Mouse (Mus musculus) myocyte (in vitro differentiated cells): Measurements from ENCODE around the gene Wdr62. TPM values are rescaled to one million over a fixed set of nuclear protein-coding genes. Genes with fewer than 3 reads are reported as not detected.
A peak's percentile ranks its signal among the peaks of the same experiment; 100 is the strongest.

ENCODE experiments used
- H3K27me3 ChIP-seq: one replicate; pipeline ENCODE4 v1.6.1; 2011; ENCODE audit not compliant: control insufficient read depth, insufficient read depth, insufficient read length
- H3K36me3 ChIP-seq: one replicate; pipeline ENCODE4 v1.6.1; 2011; ENCODE audit not compliant: control insufficient read depth, insufficient read depth
- H3K4me2 ChIP-seq: one replicate; pipeline ENCODE4 v1.6.1; 2011; ENCODE audit warnings: low read depth, control low read depth
- H3K4me3 ChIP-seq: one replicate; pipeline ENCODE4 v1.5.1; 2011; ENCODE audit warnings: mild to moderate bottlenecking, control low read depth, moderate library complexity
- H3K79me2 ChIP-seq: one replicate; pipeline ENCODE4 v1.6.1; 2011; ENCODE audit not compliant: control insufficient read depth, insufficient read depth
- H3ac ChIP-seq: one replicate; pipeline ENCODE4 v1.6.1; 2011; ENCODE audit not compliant: control insufficient read depth, insufficient read length
- CEBPB ChIP-seq: IDR thresholded peaks from 2 replicates; pipeline ENCODE4 v1.6.1; 2011; ENCODE audit warnings: mild to moderate bottlenecking, moderate library complexity; ENCODE audit not compliant: poor library complexity, insufficient read depth, severe bottlenecking
- E2F4 ChIP-seq: IDR thresholded peaks from one replicate; pipeline ENCODE4 v1.6.1; 2011; ENCODE audit warnings: mild to moderate bottlenecking, control low read depth, moderate library complexity; ENCODE audit not compliant: insufficient read depth
- MAX ChIP-seq: IDR thresholded peaks from one replicate; pipeline ENCODE4 v1.6.1; 2011; ENCODE audit warnings: low read depth, mild to moderate bottlenecking, control low read depth
- MYOD1 ChIP-seq, 3 experiments: IDR thresholded peaks; one replicate each; pipeline ENCODE4 v1.6.1; 2011; ENCODE audit warnings: control low read depth in 2 of 3, low read depth in 2 of 3, mild to moderate bottlenecking in 2 of 3, moderate library complexity in 1 of 3; ENCODE audit not compliant: insufficient read length in 2 of 3, control insufficient read depth in 1 of 3
- MYOG ChIP-seq, 3 experiments: IDR thresholded peaks; one replicate each; pipeline ENCODE4 v1.6.1; 2011; ENCODE audit warnings: control low read depth in 2 of 3, low read depth in 2 of 3, mild to moderate bottlenecking in 2 of 3; ENCODE audit not compliant: insufficient read length in 2 of 3, control insufficient read depth in 1 of 3, insufficient read depth in 1 of 3
- POLR2A ChIP-seq: IDR thresholded peaks from one replicate; pipeline ENCODE4 v1.6.1; 2011; ENCODE audit warnings: low read depth, mild to moderate bottlenecking, control low read depth, moderate library complexity; ENCODE audit not compliant: insufficient read length
- POLR2AphosphoS2 ChIP-seq: IDR thresholded peaks from one replicate; pipeline ENCODE4 v1.6.1; 2011; ENCODE audit warnings: low read depth, control low read depth; ENCODE audit not compliant: insufficient read length
- REST ChIP-seq: IDR thresholded peaks from one replicate; pipeline ENCODE4 v1.6.1; 2011; ENCODE audit warnings: mild to moderate bottlenecking, control low read depth, moderate library complexity; ENCODE audit not compliant: insufficient read depth, insufficient read length
- SRF ChIP-seq: IDR thresholded peaks from one replicate; pipeline ENCODE4 v1.6.1; 2011; ENCODE audit warnings: low read depth; ENCODE audit not compliant: control insufficient read depth, insufficient read length
- TCF12 ChIP-seq: IDR thresholded peaks from one replicate; pipeline ENCODE4 v1.6.1; 2011; ENCODE audit warnings: mild to moderate bottlenecking, control low read depth; ENCODE audit not compliant: poor library complexity, insufficient read depth, severe bottlenecking
- TCF3 ChIP-seq: IDR thresholded peaks from one replicate; pipeline ENCODE4 v1.6.1; 2011; ENCODE audit warnings: low read depth, control low read depth; ENCODE audit not compliant: insufficient read length
- USF1 ChIP-seq: IDR thresholded peaks from one replicate; pipeline ENCODE4 v1.6.1; 2011; ENCODE audit warnings: low read depth, mild to moderate bottlenecking, control low read depth, moderate library complexity
- polyA plus RNA-seq: library from polyadenylated mRNA; unstranded; fragments of >200 nt; fragmentation: generic; extraction: Trizol; gene quantifications from one replicate; pipeline ENCODE4 v1.2.1, GENCODE M21; 2012; ENCODE audit warnings: missing spikeins

Gene Wdr62
- polyA plus RNA-seq, 1 experiment: 5.0 TPM

DNA sequence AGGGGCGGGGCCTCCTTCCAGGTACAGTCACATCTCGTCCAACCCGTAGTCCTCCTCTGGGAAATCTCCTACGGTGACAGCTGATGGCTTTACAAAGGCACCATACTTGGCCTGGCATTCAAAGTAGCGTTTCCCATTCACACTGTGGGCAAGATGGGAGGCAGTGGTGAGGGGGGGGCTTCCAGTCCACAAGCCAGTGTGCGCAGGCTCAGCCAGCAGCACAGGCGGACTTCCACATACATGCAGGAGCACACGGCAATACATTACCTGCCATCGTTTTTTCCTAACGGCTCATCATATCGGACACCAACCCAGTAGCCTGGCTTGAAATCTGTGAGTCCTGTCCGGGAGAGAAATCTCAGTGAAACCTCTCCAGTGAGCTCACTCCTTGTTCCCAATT lies 56.0 kb downstream of the Wdr62 start:
- H3K79me2 ChIP-seq: no peaks in the 10 kb centered on the region
- no peak overlapping the region for H3K4me3 ChIP-seq
- peaks cover 11% of the 10 kb centered on the region for H3K36me3 ChIP-seq
- H3K27me3 ChIP-seq: no peaks in the 10 kb centered on the region
- TF ChIP-seq POLR2AphosphoS2 (no peak), MYOG (IDR thresholded peaks at IDR 0.05; ENCODE audit: control insufficient read depth in 1 of 3, insufficient read depth in 1 of 3, insufficient read length in 2 of 3, low read depth in 2 of 3) (no peak), MAX (no peak), POLR2A (no peak), TCF3 (no peak), CEBPB (no peak), SRF (no peak), REST (no peak)
- H3K4me2 ChIP-seq: no peak overlapping the region
- H3ac ChIP-seq: no peak overlapping the region

DNA sequence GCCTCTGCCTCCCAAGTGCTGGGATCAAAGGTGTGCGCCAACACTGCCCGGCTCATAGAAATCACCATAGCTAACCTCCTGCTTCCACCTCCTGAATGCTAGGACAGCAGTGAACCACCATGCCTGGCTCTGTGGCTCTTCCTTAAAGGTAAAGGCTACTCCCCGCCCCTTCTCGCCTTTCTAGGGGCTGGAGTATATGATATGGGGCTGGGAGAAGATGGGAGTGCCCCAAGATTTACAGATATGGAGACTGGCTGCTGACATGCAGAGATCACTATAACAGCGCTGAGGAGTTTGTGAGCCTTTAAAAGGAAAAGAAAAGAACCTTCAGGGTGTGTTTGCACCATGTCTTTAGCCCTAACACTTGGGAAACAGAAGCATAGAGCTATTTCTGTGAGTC lies 58.0 kb downstream of the Wdr62 start:
- no peak overlapping the region for H3K4me3 ChIP-seq
- peaks cover 11% of the 10 kb centered on the region for H3K36me3 ChIP-seq

DNA sequence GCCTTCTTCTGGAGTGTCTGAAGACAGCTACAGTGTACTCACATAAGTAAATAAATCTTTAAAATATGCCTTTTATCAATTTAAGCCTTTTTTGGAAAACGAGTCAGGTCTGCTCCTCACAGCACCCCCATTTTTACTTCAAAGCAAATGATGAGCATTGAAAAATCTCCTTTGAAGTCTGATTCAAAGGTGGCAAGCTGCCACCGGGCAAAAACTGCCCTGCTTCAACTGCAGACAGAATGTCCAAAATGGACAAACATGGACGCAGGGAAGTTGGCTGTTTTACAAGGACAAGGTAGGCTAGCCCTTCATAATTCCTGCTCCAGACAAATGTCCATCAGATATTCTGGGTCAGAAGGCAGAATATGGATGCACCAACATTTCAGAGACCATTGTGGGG lies 58.8 kb downstream of the Wdr62 start:
- Histone ChIP-seq H3K79me2 (no peaks in the 10 kb centered on the region), H3K4me3 (no peak overlapping the region), H3ac (no peak overlapping the region), H3K36me3 (peaks cover 11% of the 10 kb centered on the region), H3K27me3 (no peaks in the 10 kb centered on the region), H3K4me2 (no peak overlapping the region)
- TF ChIP-seq SRF (no peak), MYOD1 (IDR thresholded peaks at IDR 0.05; ENCODE audit: control insufficient read depth in 1 of 3, insufficient read length in 2 of 3, low read depth in 2 of 3) (no peak), CEBPB (no peak), USF1 (no peak), MAX (no peak), MYOG (IDR thresholded peaks at IDR 0.05; ENCODE audit: control insufficient read depth in 1 of 3, insufficient read depth in 1 of 3, insufficient read length in 2 of 3, low read depth in 2 of 3) (no peak), E2F4 (no peak), POLR2AphosphoS2 (no peak), TCF3 (no peak), POLR2A (no peak)

More for the DNA sequence above, 58.0 kb downstream of the Wdr62 start:
- Histone ChIP-seq H3K4me2 (no peak overlapping the region), H3K79me2 (no peaks in the 10 kb centered on the region), H3K27me3 (no peaks in the 10 kb centered on the region), H3ac (no peak overlapping the region)
- TF ChIP-seq POLR2A (no peak), MYOD1 (IDR thresholded peaks at IDR 0.05; ENCODE audit: control insufficient read depth in 1 of 3, insufficient read length in 2 of 3, low read depth in 2 of 3) (no peak), TCF12 (no peak), E2F4 (no peak), USF1 (no peak), TCF3 (no peak), CEBPB (no peak), SRF (no peak), MYOG (IDR thresholded peaks at IDR 0.05; ENCODE audit: control insufficient read depth in 1 of 3, insufficient read depth in 1 of 3, insufficient read length in 2 of 3, low read depth in 2 of 3) (no peak), POLR2AphosphoS2 (no peak)

DNA sequence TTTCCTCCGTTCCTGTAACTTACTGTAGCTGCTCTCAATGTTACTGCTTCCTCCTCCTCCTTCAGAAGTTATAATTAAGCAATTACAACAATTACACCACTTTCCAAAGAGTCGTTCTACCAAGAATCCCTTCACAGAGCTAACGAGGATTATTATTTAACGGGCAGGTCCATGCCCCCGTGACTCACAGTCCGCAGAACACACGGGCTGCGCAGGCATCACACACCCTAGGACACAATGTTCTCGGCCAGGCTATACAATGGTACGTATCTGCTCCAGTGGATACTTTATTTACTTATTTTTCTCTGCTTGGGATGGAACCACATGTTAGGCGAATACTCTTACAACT lies 60.2 kb downstream of the Wdr62 start:
- no peak overlapping the region for H3K4me3 ChIP-seq
- TF ChIP-seq USF1 (no peak), MAX (no peak), POLR2A (no peak), TCF3 (no peak), REST (no peak), MYOG (IDR thresholded peaks at IDR 0.05; ENCODE audit: control insufficient read depth in 1 of 3, insufficient read depth in 1 of 3, insufficient read length in 2 of 3, low read depth in 2 of 3) (no peak), POLR2AphosphoS2 (no peak), MYOD1 (IDR thresholded peaks at IDR 0.05; ENCODE audit: control insufficient read depth in 1 of 3, insufficient read length in 2 of 3, low read depth in 2 of 3) (no peak), TCF12 (no peak), E2F4 (no peak)
- H3ac ChIP-seq: no peak overlapping the region
- H3K27me3 ChIP-seq: no peaks in the 10 kb centered on the region
- H3K79me2 ChIP-seq: no peaks in the 10 kb centered on the region
- H3K36me3 ChIP-seq: peaks cover 4% of the 10 kb centered on the region
- H3K4me2 ChIP-seq: peak overlapping the region; percentile 77

DNA sequence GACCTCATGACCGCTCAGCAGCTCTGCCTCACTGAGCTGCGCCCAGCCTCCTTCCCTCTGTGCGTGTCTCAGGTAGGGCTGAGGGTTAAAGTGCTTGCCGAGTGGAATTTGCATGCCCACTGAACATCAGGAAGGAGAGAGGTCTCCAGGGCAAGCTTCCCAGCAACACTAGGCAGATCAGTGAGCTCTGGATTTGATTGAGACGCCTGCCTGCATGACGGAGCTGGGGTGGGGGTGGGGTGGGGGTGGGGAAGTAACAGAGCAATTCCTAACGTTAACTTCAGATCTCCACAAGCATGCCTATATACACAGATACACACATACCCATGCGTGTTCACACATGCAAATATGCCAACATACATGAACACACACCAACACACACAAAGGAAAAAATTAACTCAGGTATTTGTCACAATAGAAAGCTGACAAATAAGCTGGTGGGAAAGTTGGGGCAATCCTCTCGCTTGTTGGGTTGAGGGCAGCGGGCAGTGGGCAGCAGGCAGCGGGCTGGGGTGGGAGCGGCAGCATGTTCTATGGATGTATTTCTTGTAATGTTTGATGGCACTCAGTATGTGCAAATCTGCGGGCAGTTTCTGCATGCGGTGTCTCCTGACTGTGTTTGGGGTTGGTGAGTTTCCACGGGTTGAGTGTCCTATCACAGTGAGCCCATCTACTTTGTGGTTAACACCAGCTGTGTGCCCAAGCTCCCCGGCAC lies 60.8 kb downstream of the Wdr62 start:
- peak overlapping the region; percentile 77 for H3K4me2 ChIP-seq
- H3K27me3 ChIP-seq: no peaks in the 10 kb centered on the region
- peak in 1 of 3 experiments; percentile 15 for TF ChIP-seq MYOG (IDR thresholded peaks at IDR 0.05; ENCODE audit: control insufficient read depth in 1 of 3, insufficient read depth in 1 of 3, insufficient read length in 2 of 3, low read depth in 2 of 3)
- TF ChIP-seq POLR2A: no peak
- H3K36me3 ChIP-seq: peaks cover 4% of the 10 kb centered on the region
- H3K79me2 ChIP-seq: no peaks in the 10 kb centered on the region
- no peak overlapping the region for H3ac ChIP-seq
- no peak overlapping the region for H3K4me3 ChIP-seq
